Mouse (Mus musculus): ENCODE measurements around the gene Borcs7.
"Not testable (repeated sequence)": the region's sequence is repeated elsewhere in the genome, so short reads cannot be mapped to it uniquely, and the experiment has no call there.

Borcs7 gene

GRCm38 (mm10) chr19:46714234-46714633, 24.5 kb downstream of the Borcs7 start:
- DNase-seq (ENCODE audit: low spot score), result no peak

- DNase-seq (ENCODE audit: low spot score), result no peak
Observed at GRCm38 (mm10) chr19:46715016-46715415, 25.3 kb downstream of the Borcs7 start.

GRCm38 (mm10) chr19:46718150-46718549, 28.4 kb downstream of the Borcs7 start:
- DNase-seq (ENCODE audit: low spot score), result no peak

GRCm38 (mm10) chr19:46724411-46724810, 34.7 kb downstream of the Borcs7 start:
- DNase-seq (ENCODE audit: low spot score), result no peak

- no peak for DNase-seq (ENCODE audit: low spot score)
Observed at GRCm38 (mm10) chr19:46726142-46726541, 36.4 kb downstream of the Borcs7 start.

- DNase-seq (ENCODE audit: low spot score), result peak; percentile 74
Observed at GRCm38 (mm10) chr19:46727140-46727736, 37.5 kb downstream of the Borcs7 start.

- no peak for DNase-seq (ENCODE audit: low spot score)
Observed at GRCm38 (mm10) chr19:46727945-46728540, 38.3 kb downstream of the Borcs7 start.

- no peak for DNase-seq (ENCODE audit: low spot score)
Observed at GRCm38 (mm10) chr19:46728909-46729308, 39.2 kb downstream of the Borcs7 start.

GRCm38 (mm10) chr19:46731351-46731750, 41.6 kb downstream of the Borcs7 start:
- DNase-seq (ENCODE audit: low spot score), result no peak

- DNase-seq (ENCODE audit: low spot score), result not testable (repeated sequence)
Observed at GRCm38 (mm10) chr19:46732673-46733072, 43.0 kb downstream of the Borcs7 start.

- DNase-seq (ENCODE audit: low spot score), result no peak
Observed at GRCm38 (mm10) chr19:46733626-46734025, 43.9 kb downstream of the Borcs7 start.

GRCm38 (mm10) chr19:46735241-46735640, 45.5 kb downstream of the Borcs7 start:
- no peak for DNase-seq (ENCODE audit: low spot score)

GRCm38 (mm10) chr19:46737106-46737505, 47.4 kb downstream of the Borcs7 start:
- no peak for DNase-seq (ENCODE audit: low spot score)

- DNase-seq (ENCODE audit: low spot score), result peak; percentile 84
Observed at GRCm38 (mm10) chr19:46740341-46741008, 50.8 kb downstream of the Borcs7 start.

- no peak for DNase-seq (ENCODE audit: low spot score)
Observed at GRCm38 (mm10) chr19:46741574-46741973, 51.9 kb downstream of the Borcs7 start.

- no peak for DNase-seq (ENCODE audit: low spot score)
Observed at GRCm38 (mm10) chr19:46744681-46745080, 55.0 kb downstream of the Borcs7 start.

- no peak for DNase-seq (ENCODE audit: low spot score)
Observed at GRCm38 (mm10) chr19:46747799-46748198, 58.1 kb downstream of the Borcs7 start.

GRCm38 (mm10) chr19:46752235-46752634, 62.5 kb downstream of the Borcs7 start:
- no peak for DNase-seq (ENCODE audit: low spot score)

All from embryo, embryonic 10 days (tissue).